Mouse (Mus musculus) embryonic facial prominence, embryonic 15.5 days (tissue): ENCODE results near the gene Mogs. TPM values are rescaled to one million over a fixed set of nuclear protein-coding genes. Genes with fewer than 3 reads are reported as not detected.

ENCODE experiments used
- ATAC-seq: fragments of 200-750 bp; cut with Nextera tagmentation; 2 replicates; pipeline ENCODE4 v1.8.0; 2017; ENCODE audit warnings: low read depth, moderate TSS enrichment; ENCODE audit not compliant: insufficient number of reproducible peaks, low FRiP score, low TSS enrichment
- H3K27ac ChIP-seq: fragments of 300-500 bp; sonication (generic); replicated peaks from 2 replicates; pipeline ENCODE4 v1.5.1; 2015; ENCODE audit warnings: mild to moderate bottlenecking, inconsistent platforms
- H3K27me3 ChIP-seq: fragments of 300-500 bp; sonication (generic); 2 replicates; pipeline ENCODE4 v1.6.1; 2015; ENCODE audit warnings: inconsistent platforms
- H3K36me3 ChIP-seq: fragments of 300-500 bp; sonication (generic); 2 replicates; pipeline ENCODE4 v1.6.1; 2015; ENCODE audit warnings: mild to moderate bottlenecking, inconsistent platforms
- H3K4me1 ChIP-seq: fragments of 300-500 bp; sonication (generic); 2 replicates; pipeline ENCODE4 v1.6.1; 2015; ENCODE audit warnings: inconsistent platforms
- H3K4me2 ChIP-seq: fragments of 300-500 bp; sonication (generic); replicated peaks from 2 replicates; pipeline ENCODE4 v1.6.1; 2015; ENCODE audit warnings: mild to moderate bottlenecking, inconsistent platforms
- H3K4me3 ChIP-seq: fragments of 300-500 bp; sonication (generic); replicated peaks from 2 replicates; pipeline ENCODE4 v1.5.1; 2015; ENCODE audit warnings: mild to moderate bottlenecking, inconsistent platforms
- H3K9ac ChIP-seq: fragments of 300-500 bp; sonication (generic); 2 replicates; pipeline ENCODE4 v1.6.1; 2015; ENCODE audit warnings: inconsistent platforms
- H3K9me3 ChIP-seq: fragments of 300-500 bp; sonication (generic); replicated peaks from 2 replicates; pipeline ENCODE4 v1.6.1; 2016; ENCODE audit warnings: inconsistent platforms
- WGBS: fragments of 180-500 bp; shearing (Covaris S2); methylation state at CpG from one replicate; pipeline ENCODE4 v1.1.7; 2015; 5-methylcytosine and 5-hydroxymethylcytosine counted together
- polyA plus RNA-seq: library from polyadenylated mRNA; unstranded; fragments of >200 nt; fragmentation: Nextera tagmentation; extraction: Ambion mirVana; gene quantifications from 2 replicates; pipeline ENCODE4 v1.2.1, GENCODE M21; 2015

Gene Mogs
- polyA plus RNA-seq, 1 experiment from 2014 or later = 50.7 TPM

GRCm38 (mm10) chr6:83098411-83098810 lies 16.9 kb upstream of the Mogs start:
- Histone ChIP-seq H3K9me3 (no peaks in the 10 kb centered on the region), H3K36me3 (no peaks in the 10 kb centered on the region), H3K4me1 (peaks cover 21% of the 10 kb centered on the region), H3K4me2 (no peak overlapping the region), H3K27me3 (peaks cover 8% of the 10 kb centered on the region), H3K4me3 (no peak overlapping the region), H3K27ac (no peak overlapping the region), H3K9ac (no peak overlapping the region)
- no peak for ATAC-seq
- 75% methylated on average over 2 of the region's 2 CpGs for WGBS

- H3K4me2 ChIP-seq = peak within 1 kb of the TSS; percentile 95
- no peaks in the 10 kb centered on the region for H3K9me3 ChIP-seq
- H3K27ac ChIP-seq = peak within 1 kb of the TSS; percentile 83
- under 1% methylated on average over 25 of the region's 25 CpGs for WGBS
- H3K27me3 ChIP-seq = peaks cover 2% of the 10 kb centered on the region; the same call in 1 of the 2 replicates
- peak within 1 kb of the TSS; percentile 55 for H3K9ac ChIP-seq
- H3K4me1 ChIP-seq = peaks cover 23% of the 10 kb centered on the region
- peak within 1 kb of the TSS; percentile 70 for H3K4me3 ChIP-seq
- H3K36me3 ChIP-seq = 0 out of 2 replicates have a peak, but pooled peaks cover 3% of the 10 kb centered on the region
- ATAC-seq = peak; percentile 89
Observed at GRCm38 (mm10) chr6:83101316-83101687, 14.0 kb upstream of the Mogs start, which contains the start of the genes Ccdc142 and Gm42688. Gene Ccdc142, plus strand, starts transcription at chr6:83101601. Gene Gm42688, plus strand, starts transcription at chr6:83101617.

DNA sequence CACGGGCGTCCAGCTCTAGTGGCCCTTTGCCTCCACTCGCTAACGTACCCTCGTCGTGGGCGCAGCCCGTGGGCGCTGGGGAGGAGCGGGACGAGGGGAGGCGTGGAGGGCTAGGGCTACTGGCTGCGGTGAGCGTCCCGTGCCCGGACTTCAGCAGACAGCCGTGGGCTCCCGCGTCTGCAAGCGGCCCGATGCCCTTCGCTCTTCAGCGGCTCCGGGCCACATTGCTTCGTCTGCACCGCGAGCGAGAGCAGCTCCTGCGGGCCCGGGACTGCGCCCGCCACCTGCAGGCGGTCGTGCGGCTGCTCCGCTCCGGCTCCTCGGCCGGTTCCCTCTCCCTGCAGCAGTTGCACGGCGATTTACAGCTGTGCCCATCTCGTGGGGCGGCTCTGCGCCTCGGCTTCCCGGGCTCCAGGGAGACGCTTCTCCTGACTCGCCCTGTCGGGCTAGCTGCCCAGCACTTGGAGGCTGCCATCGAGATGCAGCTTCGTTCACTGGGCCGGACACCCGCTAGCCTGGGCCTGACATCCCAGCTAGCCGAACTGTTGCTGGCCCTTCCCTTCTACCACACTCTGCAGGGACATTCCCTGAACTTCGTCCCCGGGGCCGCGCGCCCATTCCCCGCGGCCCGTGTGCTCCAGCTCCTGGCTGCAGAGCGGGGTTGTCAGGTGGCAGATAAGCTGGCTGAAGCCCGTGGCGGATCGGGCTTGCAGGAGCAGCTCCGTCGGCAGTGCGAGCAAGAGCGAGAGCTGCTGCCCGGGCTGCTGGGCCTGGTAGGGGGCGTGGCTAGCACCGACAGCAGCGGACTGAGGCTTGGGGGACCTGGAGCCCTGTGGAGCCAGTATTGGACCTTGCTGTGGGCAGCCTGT lies 13.4 kb upstream of the Mogs start:
- WGBS = under 1% methylated on average over 74 of the region's 74 CpGs
- ATAC-seq = peak; percentile 78
- H3K4me2 ChIP-seq = peak overlapping the region; percentile 95

GRCm38 (mm10) chr6:83103130-83103650 lies 12.1 kb upstream of the Mogs start:
- Histone ChIP-seq H3K36me3 (peaks cover 9% of the 10 kb centered on the region; the same call in 1 of the 2 replicates), H3K4me2 (peak overlapping the region; percentile 95), H3K9me3 (no peaks in the 10 kb centered on the region), H3K4me3 (no peak overlapping the region), H3K27ac (no peak overlapping the region; the same call in 1 of the 2 replicates), H3K9ac (no peak overlapping the region), H3K27me3 (no peaks in the 10 kb centered on the region), H3K4me1 (peaks cover 29% of the 10 kb centered on the region)
- WGBS = 44% methylated on average over 11 of the region's 11 CpGs
- no peak for ATAC-seq

More for the DNA sequence above, 13.4 kb upstream of the Mogs start:
- H3K9me3 ChIP-seq = no peaks in the 10 kb centered on the region
- H3K27me3 ChIP-seq = no peaks in the 10 kb centered on the region
- peaks cover 7% of the 10 kb centered on the region; the same call in 1 of the 2 replicates for H3K36me3 ChIP-seq
- peak overlapping the region; percentile 70 for H3K4me3 ChIP-seq
- H3K9ac ChIP-seq = peak overlapping the region; percentile 55
- H3K4me1 ChIP-seq = peaks cover 23% of the 10 kb centered on the region
- peak overlapping the region; percentile 83 for H3K27ac ChIP-seq

GRCm38 (mm10) chr6:83104158-83104557 lies 11.1 kb upstream of the Mogs start:
- Histone ChIP-seq H3K9me3 (no peaks in the 10 kb centered on the region), H3K4me1 (peaks cover 35% of the 10 kb centered on the region), H3K4me2 (no peak overlapping the region), H3K4me3 (no peak overlapping the region), H3K27ac (no peak overlapping the region), H3K9ac (no peak overlapping the region), H3K27me3 (no peaks in the 10 kb centered on the region), H3K36me3 (peaks cover 9% of the 10 kb centered on the region; the same call in 1 of the 2 replicates)
- 52% methylated on average over 4 of the region's 4 CpGs for WGBS
- no peak for ATAC-seq

DNA sequence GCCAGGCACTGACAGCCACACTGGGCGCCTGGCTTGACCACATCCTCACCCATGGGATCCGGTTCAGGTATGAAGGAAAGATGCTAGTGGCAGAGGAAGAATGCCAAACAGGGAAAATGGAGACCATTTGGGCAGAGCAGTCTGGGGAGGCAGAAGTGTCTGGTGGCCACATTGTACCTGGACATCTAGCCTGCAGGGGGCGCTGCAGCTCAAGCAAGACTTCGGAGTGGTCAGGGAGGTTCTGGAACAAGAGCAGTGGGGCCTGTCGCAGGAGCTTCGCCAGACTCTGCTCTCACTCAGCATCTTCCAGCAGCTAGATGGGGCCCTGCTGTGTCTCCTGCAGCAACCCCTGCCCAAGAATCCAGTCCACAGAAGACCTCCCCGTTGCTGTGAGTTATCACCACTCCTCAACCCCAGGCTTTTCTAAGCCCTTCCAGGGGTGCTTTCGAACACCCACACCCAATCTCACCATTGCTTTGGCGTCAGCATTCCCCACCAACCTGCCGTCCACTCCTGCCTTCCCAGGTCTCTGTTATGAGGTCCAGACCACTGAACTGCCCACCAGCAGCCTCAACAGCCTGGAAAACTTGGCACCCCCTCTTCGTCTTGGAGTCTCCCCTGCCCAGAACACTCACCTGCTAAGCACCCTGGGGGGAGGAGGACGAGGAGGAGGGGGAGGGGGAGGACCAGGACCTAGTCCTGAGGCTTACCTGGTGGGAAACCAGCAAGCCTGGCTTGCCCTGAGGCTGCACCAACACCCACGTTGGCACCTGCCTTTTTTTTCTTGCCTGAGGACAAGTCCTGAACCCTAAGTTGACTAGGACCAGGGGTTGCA lies 7.5 kb upstream of the Mogs start:
- Histone ChIP-seq H3K36me3 (peaks cover 9% of the 10 kb centered on the region; the same call in 1 of the 2 replicates), H3K27me3 (no peaks in the 10 kb centered on the region), H3K9me3 (no peaks in the 10 kb centered on the region), H3K27ac (0 out of 2 replicates have a peak overlapping the region, but pooled peaks have one; percentile 73), H3K9ac (no peak overlapping the region), H3K4me1 (peaks cover 30% of the 10 kb centered on the region), H3K4me2 (peak overlapping the region; percentile 88), H3K4me3 (peak overlapping the region; percentile 67)
- ATAC-seq = 0 out of 2 replicates have a peak, but pooled peaks have one; percentile 21
- 33% methylated on average over 13 of the region's 13 CpGs for WGBS

DNA sequence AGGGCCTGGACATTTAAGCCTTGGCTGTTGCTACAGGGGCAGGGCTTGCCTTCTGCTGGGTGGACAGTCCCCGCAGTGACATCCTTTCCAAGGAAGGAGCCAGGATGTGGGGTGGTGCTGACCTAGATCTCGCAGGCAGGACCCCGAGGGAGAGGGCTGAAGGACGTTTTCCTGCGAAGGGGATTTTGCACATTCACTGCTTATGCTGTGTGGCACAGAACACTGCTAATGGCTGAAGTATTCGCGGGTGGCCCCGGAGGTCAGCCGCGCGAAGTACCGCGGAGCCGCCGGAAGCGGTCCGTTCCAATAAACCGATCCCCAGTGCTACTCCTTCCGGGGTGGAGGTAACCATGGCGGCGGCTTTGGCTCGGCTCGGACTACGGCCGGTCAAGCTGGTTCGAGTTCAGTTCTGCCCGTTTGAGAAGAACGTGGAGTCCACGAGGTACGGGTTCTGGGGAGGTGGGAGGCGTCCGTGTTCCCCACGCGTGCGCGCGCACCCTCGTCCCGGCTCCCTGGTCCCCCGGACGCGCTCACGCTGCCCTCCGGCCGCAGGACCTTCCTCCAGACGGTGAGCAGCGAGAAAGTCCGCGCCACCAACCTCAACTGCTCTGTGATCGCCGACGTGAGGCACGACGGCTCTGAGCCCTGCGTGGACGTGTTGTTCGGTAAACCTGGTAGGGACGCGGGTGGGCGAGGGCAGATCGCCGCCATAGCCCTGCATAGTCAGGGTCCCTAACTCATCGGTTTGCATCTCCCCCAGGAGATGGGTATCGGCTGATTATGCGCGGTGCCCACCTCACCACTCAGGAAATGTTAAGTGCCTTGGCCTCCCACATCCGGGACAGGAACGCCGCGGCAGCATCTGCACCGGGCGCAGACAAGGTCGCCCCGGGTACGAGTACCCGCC lies 6.3 kb upstream of the Mogs start, which contains the start of gene Mrpl53:
TSS of gene Mrpl53 (plus strand) at position 279 of the 907 bp plus-strand sequence.
- Histone ChIP-seq H3K27ac (peak within 1 kb of the TSS; percentile 73), H3K36me3 (peaks cover 9% of the 10 kb centered on the region; the same call in 1 of the 2 replicates), H3K9me3 (no peaks in the 10 kb centered on the region), H3K4me1 (peaks cover 22% of the 10 kb centered on the region), H3K9ac (peak within 1 kb of the TSS; percentile 68), H3K27me3 (no peaks in the 10 kb centered on the region), H3K4me3 (peak within 1 kb of the TSS; percentile 67), H3K4me2 (peak within 1 kb of the TSS; percentile 88)
- peak; percentile 81 for ATAC-seq
- WGBS = under 1% methylated on average over 76 of the region's 76 CpGs

GRCm38 (mm10) chr6:83111510-83112136 lies 3.7 kb upstream of the Mogs start:
- ATAC-seq = no peak
- no peak overlapping the region for H3K9ac ChIP-seq
- H3K4me3 ChIP-seq = no peak overlapping the region
- H3K4me2 ChIP-seq = no peak overlapping the region
- H3K4me1 ChIP-seq = peaks cover 36% of the 10 kb centered on the region
- no peaks in the 10 kb centered on the region for H3K27me3 ChIP-seq
- WGBS = 91% methylated on average over 4 of the region's 4 CpGs
- peaks cover 6% of the 10 kb centered on the region; the same call in 1 of the 2 replicates for H3K36me3 ChIP-seq
- no peaks in the 10 kb centered on the region for H3K9me3 ChIP-seq
- H3K27ac ChIP-seq = no peak overlapping the region

DNA sequence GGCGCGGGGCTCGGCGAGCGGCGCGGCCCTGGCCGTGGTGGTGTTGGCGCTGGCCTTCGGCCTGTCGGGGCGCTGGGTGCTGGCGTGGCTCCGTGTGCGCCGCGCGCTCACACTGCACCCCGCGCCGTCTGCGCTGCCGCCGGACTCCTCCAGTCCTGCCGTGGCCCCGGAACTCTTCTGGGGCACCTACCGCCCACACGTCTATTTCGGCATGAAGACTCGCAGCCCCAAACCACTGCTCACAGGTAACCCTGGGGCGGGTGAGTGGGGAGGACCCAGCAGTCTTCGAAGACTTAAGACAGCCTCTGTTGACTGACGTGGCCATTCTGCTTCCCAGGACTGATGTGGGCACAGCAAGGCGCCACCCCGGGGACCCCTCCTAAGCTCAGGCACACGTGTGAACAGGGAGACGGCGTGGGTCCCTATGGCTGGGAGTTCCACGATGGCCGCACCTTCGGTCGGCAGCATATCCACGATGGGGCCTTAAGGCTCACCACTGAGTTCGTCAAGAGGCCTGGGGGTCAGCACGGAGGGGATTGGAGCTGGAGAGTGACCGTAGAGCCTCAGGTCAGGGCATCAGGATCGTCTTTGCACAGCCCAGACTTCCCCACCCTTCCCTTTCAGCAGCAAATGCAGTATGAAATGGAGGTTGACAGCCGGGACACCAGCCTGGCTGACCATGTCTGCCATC lies 531 bp downstream of the Mogs start:
- under 1% methylated on average over 45 of the region's 48 CpGs for WGBS

More for the DNA sequence above, 531 bp downstream of the Mogs start:
- Histone ChIP-seq H3K9me3 (no peaks in the 10 kb centered on the region), H3K27ac (peak overlapping the region; percentile 86), H3K27me3 (no peaks in the 10 kb centered on the region), H3K4me1 (peaks cover 43% of the 10 kb centered on the region), H3K36me3 (peaks cover 31% of the 10 kb centered on the region), H3K4me2 (peak overlapping the region; percentile 92), H3K4me3 (peak overlapping the region; percentile 90), H3K9ac (peak overlapping the region; percentile 86)
- peak; percentile 40 for ATAC-seq
